Mouse (Mus musculus) CD4-positive, CD25-positive, alpha-beta regulatory T cell, adult 4 months (primary cell): Measurements from ENCODE around the gene Pcgf2. TPM values are rescaled to one million over a fixed set of nuclear protein-coding genes. Genes with fewer than 3 reads are reported as not detected.
"Not testable (repeated sequence)": the region's sequence is repeated elsewhere in the genome, so short reads cannot be mapped to it uniquely, and the experiment has no call there.

Source experiments
- ATAC-seq: one replicate; pipeline ENCODE4 v1.8.0; 2017
- polyA plus RNA-seq, 2 experiments: library from polyadenylated mRNA; unstranded; fragments of 100-300 nt; shearing (Covaris generic); gene quantifications; one replicate each; pipeline ENCODE4 v1.2.1; 2017

The Pcgf2 gene
- polyA plus RNA-seq, 2 experiments from 2014 or later = 2.9 to 4.6 TPM

- ATAC-seq = no peak
Measured at GRCm38 (mm10) chr11:97668160-97668559, 32.1 kb downstream of the Pcgf2 start.

GRCm38 (mm10) chr11:97666794-97667193 lies 33.5 kb downstream of the Pcgf2 start:
- ATAC-seq = no peak

- ATAC-seq = no peak
Measured at GRCm38 (mm10) chr11:97666221-97666620, 34.1 kb downstream of the Pcgf2 start.

- ATAC-seq = no peak
Measured at GRCm38 (mm10) chr11:97665431-97665830, 34.9 kb downstream of the Pcgf2 start.

- ATAC-seq = peak; percentile 63
Measured at GRCm38 (mm10) chr11:97664771-97665240, 35.5 kb downstream of the Pcgf2 start.

- ATAC-seq = no peak
Measured at GRCm38 (mm10) chr11:97664339-97664665, 36.0 kb downstream of the Pcgf2 start.

GRCm38 (mm10) chr11:97663528-97664338 lies 36.6 kb downstream of the Pcgf2 start:
- ATAC-seq = no peak

GRCm38 (mm10) chr11:97662893-97663527 lies 37.3 kb downstream of the Pcgf2 start, which contains the start of gene Mllt6:
Gene Mllt6 (plus strand): TSS chr11:97663414.
- ATAC-seq = no peak

GRCm38 (mm10) chr11:97662207-97662892 lies 37.9 kb downstream of the Pcgf2 start:
- ATAC-seq = peak; percentile 33

GRCm38 (mm10) chr11:97661648-97662133 lies 38.6 kb downstream of the Pcgf2 start:
- ATAC-seq = no peak

- ATAC-seq = no peak
Measured at GRCm38 (mm10) chr11:97660734-97661647, 39.3 kb downstream of the Pcgf2 start.

GRCm38 (mm10) chr11:97659990-97660714 lies 40.1 kb downstream of the Pcgf2 start:
- ATAC-seq = peak; percentile 38

- peak; percentile 71 for ATAC-seq
Measured at GRCm38 (mm10) chr11:97659267-97659989, 40.9 kb downstream of the Pcgf2 start.

- no peak for ATAC-seq
Measured at GRCm38 (mm10) chr11:97658751-97659266, 41.5 kb downstream of the Pcgf2 start.

- ATAC-seq = not testable (repeated sequence)
Measured at GRCm38 (mm10) chr11:97657967-97658366, 42.3 kb downstream of the Pcgf2 start.

- ATAC-seq = no peak
Measured at GRCm38 (mm10) chr11:97657184-97657945, 42.9 kb downstream of the Pcgf2 start.

- no peak for ATAC-seq
Measured at GRCm38 (mm10) chr11:97656269-97656971, 43.9 kb downstream of the Pcgf2 start.

- ATAC-seq = no peak
Measured at GRCm38 (mm10) chr11:97654210-97654609, 46.1 kb downstream of the Pcgf2 start.

GRCm38 (mm10) chr11:97653376-97653775 lies 46.9 kb downstream of the Pcgf2 start:
- not testable (repeated sequence) for ATAC-seq
